Mouse (Mus musculus) erythroblast, embryonic 14.5 days (primary cell): Measurements from ENCODE around the gene Mcfd2.

ENCODE experiments used
- GATA1 ChIP-seq: IDR thresholded peaks from 2 replicates; pipeline ENCODE4 v1.6.1; 2012; ENCODE audit warnings: low read length, inconsistent platforms, mixed read lengths
- TAL1 ChIP-seq: IDR thresholded peaks from 3 replicates; pipeline ENCODE4 v1.6.1; 2012; ENCODE audit warnings: low read length, inconsistent platforms, mixed read lengths

DNA sequence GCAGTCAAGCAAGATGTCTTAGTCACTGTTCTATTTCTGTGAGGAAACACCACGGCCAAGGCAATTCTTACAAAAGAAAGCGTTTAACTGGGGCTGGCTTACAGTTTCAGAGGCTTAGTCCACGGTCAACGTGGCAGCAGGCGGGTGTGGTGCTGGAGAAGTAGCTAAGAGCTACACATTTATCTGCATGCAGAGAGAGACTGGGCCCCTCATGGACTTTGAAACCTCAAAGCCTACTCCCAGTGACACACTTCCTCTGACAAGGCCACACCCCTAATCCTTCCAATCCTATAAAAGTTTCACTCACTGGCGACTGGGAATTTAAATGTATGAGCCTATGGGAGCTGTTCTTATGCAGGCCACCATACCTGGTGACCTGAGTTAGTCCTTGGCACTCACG is 30.0 kb upstream of the Mcfd2 start:
- no peak for TF ChIP-seq TAL1
- TF ChIP-seq GATA1 = no peak
